Mouse (Mus musculus) spleen, postnatal 14 days (tissue): ENCODE measurements around the gene Arglu1.

Experiments
- DNase-seq, 2 experiments: peaks; one replicate each; pipeline ENCODE4 v3.0.0; 2021 to 2022; ENCODE audit warnings: low spot score in 2 of 2

Gene Arglu1

GRCm38 (mm10) chr8:8621236-8621917, 68.9 kb downstream of the Arglu1 start:
- DNase-seq: no peak

GRCm38 (mm10) chr8:8620536-8620935, 69.8 kb downstream of the Arglu1 start:
- DNase-seq: no peak

- DNase-seq: no peak
Observed at GRCm38 (mm10) chr8:8619221-8620194, 70.8 kb downstream of the Arglu1 start.
